Mouse (Mus musculus): ENCODE data around the gene Ndufs2.

- TF ChIP-seq EP300 (IDR thresholded peaks at IDR 0.05; ENCODE audit: low read depth) (0 out of 2 replicates have a peak, but pooled peaks have one; percentile 47), CTCF (IDR thresholded peaks at IDR 0.05; ENCODE audit: low read depth) (no peak)
Measured at GRCm38 (mm10) chr1:171294298-171295062, 43.3 kb upstream of the Ndufs2 start, which contains the start of gene Ufc1.

Data from heart, postnatal 0 days (tissue).